Mouse (Mus musculus): ENCODE measurements around the gene Carmil1. TPM values are rescaled to one million over a fixed set of nuclear protein-coding genes. Genes with fewer than 3 reads are reported as not detected.

Gene Carmil1
- polyA plus RNA-seq, 1 experiment from 2014 or later, result 51.6 TPM

DNA sequence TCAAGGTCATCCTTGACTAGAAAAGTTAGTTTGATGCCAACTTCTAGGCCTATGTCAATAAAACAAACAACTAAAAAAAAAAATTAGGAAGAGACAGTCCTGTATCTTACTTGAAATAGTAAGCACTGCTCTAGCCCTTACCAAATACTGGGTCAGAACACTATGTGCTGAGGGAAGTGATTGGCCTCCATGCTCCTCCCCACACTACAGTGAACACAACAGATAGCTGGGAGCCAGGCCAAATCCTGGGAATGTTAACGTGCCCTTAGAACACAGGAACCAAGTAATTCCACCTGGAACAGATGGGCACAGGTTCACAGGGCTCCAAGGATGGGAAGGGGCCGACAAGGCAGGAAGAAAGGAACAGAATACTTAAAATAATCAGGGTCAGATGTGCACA is 136.5 kb downstream of the Carmil1 start:
- Histone ChIP-seq H3K9ac (no peak overlapping the region), H3K4me3 (replicated peaks) (no peak overlapping the region), H3K36me3 (peaks cover 20% of the 10 kb centered on the region), H3K4me2 (no peak overlapping the region), H3K27me3 (no peaks in the 10 kb centered on the region), H3K4me1 (no peaks in the 10 kb centered on the region), H3K27ac (no peak overlapping the region), H3K9me3 (replicated peaks) (no peaks in the 10 kb centered on the region)
- ATAC-seq (replicated peaks; ENCODE audit: low FRiP score), result no peak
- 68% methylated on average over 2 of the region's 2 CpGs for WGBS

DNA sequence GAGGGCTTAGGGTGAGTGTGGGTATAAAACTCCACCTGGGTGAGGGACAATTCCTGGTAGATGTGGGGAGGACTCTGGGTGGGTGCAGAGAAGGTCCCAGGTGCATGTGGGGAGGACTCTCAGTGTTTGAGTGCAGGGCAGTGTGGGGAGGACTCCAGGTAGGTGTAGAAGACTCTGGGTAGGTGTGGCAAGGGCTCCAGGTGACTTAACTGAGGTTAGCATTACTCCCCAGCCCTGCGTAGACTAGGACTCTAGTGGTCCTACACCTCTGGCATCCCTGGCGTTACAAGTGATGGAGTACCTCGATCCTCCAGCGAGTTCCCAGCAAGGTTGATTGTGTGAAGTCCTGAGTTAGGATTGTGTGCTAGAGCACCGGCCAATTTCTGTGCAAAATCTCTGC is 143.8 kb downstream of the Carmil1 start:
- no peak overlapping the region for H3K4me3 ChIP-seq (replicated peaks)
- no peak overlapping the region for H3K27ac ChIP-seq
- H3K36me3 ChIP-seq, result peaks cover 23% of the 10 kb centered on the region
- ATAC-seq (replicated peaks; ENCODE audit: low FRiP score), result no peak
- no peak overlapping the region for H3K4me2 ChIP-seq
- H3K9ac ChIP-seq, result no peak overlapping the region
- WGBS, result 93% methylated on average over 5 of the region's 5 CpGs
- H3K9me3 ChIP-seq (replicated peaks), result no peaks in the 10 kb centered on the region
- H3K4me1 ChIP-seq, result peaks cover 27% of the 10 kb centered on the region
- no peaks in the 10 kb centered on the region for H3K27me3 ChIP-seq

- Histone ChIP-seq H3K4me3 (replicated peaks) (no peak overlapping the region), H3K27me3 (no peaks in the 10 kb centered on the region), H3K36me3 (peaks cover 16% of the 10 kb centered on the region), H3K9ac (no peak overlapping the region), H3K4me2 (peak overlapping the region; percentile 40), H3K9me3 (replicated peaks) (no peaks in the 10 kb centered on the region), H3K4me1 (peaks cover 27% of the 10 kb centered on the region), H3K27ac (peak overlapping the region; percentile 76)
- WGBS, result 16% methylated on average over 21 of the region's 21 CpGs
- ATAC-seq (replicated peaks; ENCODE audit: low FRiP score), result peak; percentile 87
Observed at GRCm38 (mm10) chr13:24135282-24136230, 145.0 kb downstream of the Carmil1 start.

DNA sequence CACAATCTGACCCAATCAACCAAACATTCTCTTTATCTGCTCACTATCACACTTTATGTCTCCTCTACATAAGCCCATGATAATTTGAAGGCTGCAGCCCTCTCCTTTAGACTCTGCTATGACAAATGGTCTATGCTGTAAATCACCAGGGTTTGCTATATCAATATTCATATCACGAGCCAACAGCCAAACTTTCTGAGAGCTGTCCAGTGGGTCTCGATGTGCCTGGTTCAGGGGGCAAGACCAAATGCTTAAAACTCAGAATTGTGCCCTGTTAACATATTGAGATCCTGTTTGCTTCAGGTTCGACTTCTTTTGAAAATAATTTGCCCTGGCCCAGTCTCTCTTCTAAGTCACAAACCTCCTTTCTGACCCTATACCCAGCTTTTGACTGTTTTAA is 147.7 kb downstream of the Carmil1 start:
- WGBS, result 89% methylated on average over 3 of the region's 3 CpGs
- Histone ChIP-seq H3K36me3 (0 out of 2 replicates have a peak, but pooled peaks cover 7% of the 10 kb centered on the region), H3K27me3 (no peaks in the 10 kb centered on the region), H3K4me3 (replicated peaks) (no peak overlapping the region), H3K4me1 (peaks cover 27% of the 10 kb centered on the region), H3K9me3 (replicated peaks) (no peaks in the 10 kb centered on the region), H3K9ac (no peak overlapping the region), H3K27ac (no peak overlapping the region), H3K4me2 (no peak overlapping the region)
- ATAC-seq (replicated peaks; ENCODE audit: low FRiP score), result no peak

GRCm38 (mm10) chr13:24131319-24131718 is 149.3 kb downstream of the Carmil1 start:
- H3K9ac ChIP-seq, result no peak overlapping the region
- H3K4me2 ChIP-seq, result no peak overlapping the region
- no peak overlapping the region for H3K27ac ChIP-seq
- H3K4me3 ChIP-seq (replicated peaks), result no peak overlapping the region
- H3K36me3 ChIP-seq, result 0 out of 2 replicates have a peak, but pooled peaks cover 7% of the 10 kb centered on the region
- no peak for ATAC-seq (replicated peaks; ENCODE audit: low FRiP score)
- peaks cover 17% of the 10 kb centered on the region for H3K4me1 ChIP-seq
- H3K9me3 ChIP-seq (replicated peaks), result no peaks in the 10 kb centered on the region
- no peaks in the 10 kb centered on the region for H3K27me3 ChIP-seq
- 74% methylated on average over 5 of the region's 5 CpGs for WGBS

DNA sequence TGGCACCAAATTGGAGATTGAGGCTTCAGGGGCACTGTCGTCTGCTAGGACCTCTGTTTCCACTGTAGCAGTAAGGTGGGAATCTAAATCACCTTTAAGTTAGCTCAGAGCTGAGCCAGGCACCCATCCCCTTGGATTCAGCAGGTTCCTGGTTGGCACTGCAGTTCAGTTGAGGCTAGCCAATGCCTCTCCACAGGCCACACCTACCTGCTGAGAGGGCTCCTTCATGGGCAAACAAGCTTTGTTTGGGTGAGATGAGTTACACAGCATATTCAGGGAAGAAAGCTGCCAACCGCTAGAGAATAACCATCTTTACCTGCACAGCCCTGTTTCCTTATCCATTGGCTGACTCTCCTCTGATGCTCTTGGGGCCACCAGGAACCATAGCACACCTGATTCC is 149.9 kb downstream of the Carmil1 start:
- Histone ChIP-seq H3K27me3 (no peaks in the 10 kb centered on the region), H3K4me1 (peaks cover 11% of the 10 kb centered on the region), H3K9ac (no peak overlapping the region), H3K36me3 (0 out of 2 replicates have a peak, but pooled peaks cover 7% of the 10 kb centered on the region), H3K4me3 (replicated peaks) (no peak overlapping the region), H3K9me3 (replicated peaks) (no peaks in the 10 kb centered on the region), H3K27ac (no peak overlapping the region), H3K4me2 (no peak overlapping the region)
- 82% methylated on average over 2 of the region's 2 CpGs for WGBS
- ATAC-seq (replicated peaks; ENCODE audit: low FRiP score), result no peak

GRCm38 (mm10) chr13:24128731-24129130 is 151.9 kb downstream of the Carmil1 start:
- H3K4me2 ChIP-seq, result no peak overlapping the region
- no peaks in the 10 kb centered on the region for H3K27me3 ChIP-seq
- H3K4me3 ChIP-seq (replicated peaks), result no peak overlapping the region
- H3K36me3 ChIP-seq, result 0 out of 2 replicates have a peak, but pooled peaks cover 7% of the 10 kb centered on the region
- H3K4me1 ChIP-seq, result no peaks in the 10 kb centered on the region
- H3K9ac ChIP-seq, result no peak overlapping the region
- WGBS, result 97% methylated on average over 1 of the region's 1 CpGs
- no peak for ATAC-seq (replicated peaks; ENCODE audit: low FRiP score)
- H3K27ac ChIP-seq, result no peak overlapping the region
- H3K9me3 ChIP-seq (replicated peaks), result no peaks in the 10 kb centered on the region

DNA sequence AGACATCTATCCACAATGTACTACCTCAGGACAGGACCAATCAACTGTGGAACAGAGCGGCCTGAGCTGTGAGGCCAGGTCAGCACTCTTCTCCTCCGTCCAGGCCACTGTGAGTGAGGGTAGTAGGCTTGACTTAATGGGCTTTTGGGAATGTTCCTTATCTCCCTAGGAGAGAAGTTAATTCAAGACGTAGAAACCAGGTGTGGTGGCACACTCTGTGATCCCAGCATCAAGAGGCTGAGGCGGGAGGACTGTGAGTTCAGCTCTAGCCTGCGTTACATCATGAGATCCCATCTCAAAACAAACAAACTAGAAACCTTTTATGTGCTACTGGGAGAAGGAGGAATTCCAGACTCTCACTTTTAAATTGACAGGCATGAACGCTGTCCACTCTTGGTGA is 154.7 kb downstream of the Carmil1 start:
- H3K27me3 ChIP-seq, result no peaks in the 10 kb centered on the region
- 55% methylated on average over 6 of the region's 6 CpGs for WGBS
- H3K36me3 ChIP-seq, result peaks cover 6% of the 10 kb centered on the region
- H3K4me3 ChIP-seq (replicated peaks), result no peak overlapping the region
- H3K4me1 ChIP-seq, result no peaks in the 10 kb centered on the region
- no peak for ATAC-seq (replicated peaks; ENCODE audit: low FRiP score)
- H3K27ac ChIP-seq, result no peak overlapping the region
- no peak overlapping the region for H3K9ac ChIP-seq
- H3K9me3 ChIP-seq (replicated peaks), result no peaks in the 10 kb centered on the region
- no peak overlapping the region for H3K4me2 ChIP-seq

GRCm38 (mm10) chr13:24117181-24117812 is 163.3 kb downstream of the Carmil1 start:
- H3K36me3 ChIP-seq, result peaks cover 27% of the 10 kb centered on the region
- WGBS, result 81% methylated on average over 7 of the region's 7 CpGs
- no peak overlapping the region for H3K27ac ChIP-seq
- H3K4me2 ChIP-seq, result no peak overlapping the region
- no peaks in the 10 kb centered on the region for H3K27me3 ChIP-seq
- no peak overlapping the region for H3K4me3 ChIP-seq (replicated peaks)
- no peaks in the 10 kb centered on the region for H3K9me3 ChIP-seq (replicated peaks)
- no peak overlapping the region for H3K9ac ChIP-seq
- no peak for ATAC-seq (replicated peaks; ENCODE audit: low FRiP score)
- H3K4me1 ChIP-seq, result no peaks in the 10 kb centered on the region

- no peak; the same call in 1 of the 2 replicates for ATAC-seq (replicated peaks; ENCODE audit: low FRiP score)
Observed at GRCm38 (mm10) chr13:24112689-24113348, 167.8 kb downstream of the Carmil1 start.

DNA sequence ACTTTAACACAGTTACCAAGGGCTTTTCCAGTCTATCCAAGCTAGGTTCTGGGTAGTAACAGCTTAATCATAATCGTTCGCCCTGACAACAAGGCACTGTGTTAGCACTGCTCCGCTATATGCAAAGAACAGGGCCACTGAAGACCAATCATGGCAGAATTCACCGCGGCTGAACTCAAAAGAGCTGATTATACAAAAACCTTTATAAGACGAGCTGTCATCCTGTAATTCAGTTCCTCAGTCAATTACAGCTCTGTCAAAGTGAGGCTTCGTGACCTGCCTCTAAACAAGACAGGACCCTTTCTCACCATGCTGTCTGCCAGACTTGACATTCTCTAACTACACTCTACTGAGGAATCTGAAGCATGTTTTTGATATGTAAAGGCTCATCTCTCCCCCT is 170.3 kb downstream of the Carmil1 start:
- Histone ChIP-seq H3K4me3 (replicated peaks) (no peak overlapping the region), H3K36me3 (peaks cover 37% of the 10 kb centered on the region), H3K4me1 (no peaks in the 10 kb centered on the region), H3K27me3 (no peaks in the 10 kb centered on the region), H3K4me2 (no peak overlapping the region), H3K9ac (no peak overlapping the region), H3K9me3 (replicated peaks) (no peaks in the 10 kb centered on the region), H3K27ac (no peak overlapping the region)
- no peak for ATAC-seq (replicated peaks; ENCODE audit: low FRiP score)
- 93% methylated on average over 7 of the region's 7 CpGs for WGBS

More at GRCm38 (mm10) chr13:24112689-24113348, 167.8 kb downstream of the Carmil1 start:
- H3K27me3 ChIP-seq, result no peaks in the 10 kb centered on the region
- no peak overlapping the region for H3K27ac ChIP-seq
- no peak overlapping the region for H3K4me3 ChIP-seq (replicated peaks)
- H3K4me1 ChIP-seq, result no peaks in the 10 kb centered on the region
- H3K36me3 ChIP-seq, result peaks cover 25% of the 10 kb centered on the region
- H3K4me2 ChIP-seq, result no peak overlapping the region
- no peaks in the 10 kb centered on the region for H3K9me3 ChIP-seq (replicated peaks)
- H3K9ac ChIP-seq, result no peak overlapping the region
- WGBS, result 70% methylated on average over 9 of the region's 9 CpGs

GRCm38 (mm10) chr13:24108282-24108681 is 172.3 kb downstream of the Carmil1 start:
- Histone ChIP-seq H3K9me3 (replicated peaks) (no peaks in the 10 kb centered on the region), H3K9ac (no peak overlapping the region), H3K4me1 (0 out of 2 replicates have a peak, but pooled peaks cover 2% of the 10 kb centered on the region), H3K27me3 (no peaks in the 10 kb centered on the region), H3K36me3 (peaks cover 31% of the 10 kb centered on the region), H3K27ac (no peak overlapping the region), H3K4me2 (no peak overlapping the region), H3K4me3 (replicated peaks) (no peak overlapping the region)
- no peak for ATAC-seq (replicated peaks; ENCODE audit: low FRiP score)
- WGBS, result 32% methylated on average over 7 of the region's 7 CpGs

All from kidney, embryonic 15.5 days (tissue).